Mouse (Mus musculus): ENCODE measurements around the gene Fank1.

GRCm38 (mm10) chr7:133928981-133929380, 152.3 kb downstream of the Fank1 start:
- no peak for TF ChIP-seq POLR2A (IDR thresholded peaks at IDR 0.05; ENCODE audit: low read depth, low read length)
- TF ChIP-seq CTCF (IDR thresholded peaks at IDR 0.05; ENCODE audit: borderline replicate concordance, insufficient read depth, low read length), result no peak
